Mouse (Mus musculus) liver, embryonic 15.5 days (tissue): Measurements from ENCODE around the gene Mxi1. TPM values are rescaled to one million over a fixed set of nuclear protein-coding genes. Genes with fewer than 3 reads are reported as not detected.
A peak's percentile ranks its signal among the peaks of the same experiment; 100 is the strongest.

Source experiments
- ATAC-seq: fragments of 200-750 bp; cut with Nextera tagmentation; 2 replicates; pipeline ENCODE4 v1.8.0; 2017; ENCODE audit warnings: moderate number of reproducible peaks, mild to moderate bottlenecking, moderate library complexity; ENCODE audit not compliant: insufficient read depth
- H3K27ac ChIP-seq: fragments of 300-500 bp; sonication (generic); replicated peaks from 2 replicates; pipeline ENCODE4 v1.5.1; 2015; ENCODE audit warnings: mild to moderate bottlenecking, inconsistent platforms
- H3K27me3 ChIP-seq: fragments of 300-500 bp; sonication (generic); 2 replicates; pipeline ENCODE4 v1.6.1; 2015; ENCODE audit warnings: mild to moderate bottlenecking, inconsistent platforms
- H3K36me3 ChIP-seq: fragments of 300-500 bp; sonication (generic); replicated peaks from 2 replicates; pipeline ENCODE4 v1.6.1; 2015; ENCODE audit warnings: moderate library complexity, mild to moderate bottlenecking, inconsistent platforms
- H3K4me1 ChIP-seq: fragments of 300-500 bp; sonication (generic); replicated peaks from 2 replicates; pipeline ENCODE4 v1.6.1; 2015; ENCODE audit warnings: inconsistent platforms
- H3K4me2 ChIP-seq: fragments of 300-500 bp; sonication (generic); 2 replicates; pipeline ENCODE4 v1.6.1; 2015; ENCODE audit warnings: moderate library complexity, mild to moderate bottlenecking, inconsistent platforms
- H3K4me3 ChIP-seq: fragments of 300-500 bp; sonication (generic); replicated peaks from 2 replicates; pipeline ENCODE4 v1.5.1; 2015; ENCODE audit warnings: mild to moderate bottlenecking, inconsistent platforms
- H3K9ac ChIP-seq: fragments of 300-500 bp; sonication (generic); 2 replicates; pipeline ENCODE4 v1.6.1; 2015; ENCODE audit warnings: moderate library complexity, mild to moderate bottlenecking, inconsistent platforms
- H3K9me3 ChIP-seq: fragments of 300-500 bp; sonication (generic); replicated peaks from 2 replicates; pipeline ENCODE4 v1.6.1; 2016; ENCODE audit warnings: inconsistent platforms
- WGBS: fragments of 180-500 bp; shearing (Covaris S2); methylation state at CpG from one replicate; pipeline ENCODE4 v1.1.7; 2015; ENCODE audit warnings: mixed read lengths; ENCODE audit not compliant: insufficient replicate concordance; 5-methylcytosine and 5-hydroxymethylcytosine counted together
- polyA plus RNA-seq: library from polyadenylated mRNA; unstranded; fragments of >200 nt; fragmentation: Nextera tagmentation; extraction: Ambion mirVana; gene quantifications from 2 replicates; pipeline ENCODE4 v1.2.1, GENCODE M21; 2015

Gene Mxi1
- 34.8 and 38.3 TPM in 2 replicates for polyA plus RNA-seq

DNA sequence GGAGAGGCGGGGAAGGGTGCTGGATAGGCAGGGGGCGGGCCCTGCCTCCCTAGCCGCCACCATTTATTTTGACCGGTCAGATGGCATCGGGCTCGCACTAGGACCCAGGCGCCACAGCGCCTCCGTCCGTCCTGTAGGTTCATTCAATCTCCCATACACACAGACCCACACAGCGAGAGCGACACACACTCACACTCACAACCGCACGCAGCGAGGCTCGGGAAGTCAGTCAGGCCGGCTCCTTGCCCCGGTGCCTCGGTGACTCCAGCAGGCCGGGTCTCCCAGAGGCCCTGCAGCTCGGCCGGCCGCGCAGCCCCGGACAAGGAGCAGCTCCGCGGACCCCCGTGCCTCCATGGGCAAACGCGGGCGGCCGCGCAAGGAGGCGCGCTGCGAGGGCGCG is at the start of gene Mxi1:
Gene Mxi1, plus strand, starts transcription at position 171 of the 400 bp plus-strand sequence.
- 0% methylated on average over 38 of the region's 38 CpGs for WGBS
- Histone ChIP-seq H3K4me3 (peak within 1 kb of the TSS; percentile 80), H3K36me3 (no peaks in the 10 kb centered on the region), H3K9ac (peak within 1 kb of the TSS; percentile 89), H3K27ac (peak within 1 kb of the TSS; percentile 95), H3K9me3 (no peaks in the 10 kb centered on the region), H3K4me1 (peaks cover 39% of the 10 kb centered on the region), H3K4me2 (peak within 1 kb of the TSS; percentile 99), H3K27me3 (peaks cover 11% of the 10 kb centered on the region)
- peak; percentile 62 for ATAC-seq

DNA sequence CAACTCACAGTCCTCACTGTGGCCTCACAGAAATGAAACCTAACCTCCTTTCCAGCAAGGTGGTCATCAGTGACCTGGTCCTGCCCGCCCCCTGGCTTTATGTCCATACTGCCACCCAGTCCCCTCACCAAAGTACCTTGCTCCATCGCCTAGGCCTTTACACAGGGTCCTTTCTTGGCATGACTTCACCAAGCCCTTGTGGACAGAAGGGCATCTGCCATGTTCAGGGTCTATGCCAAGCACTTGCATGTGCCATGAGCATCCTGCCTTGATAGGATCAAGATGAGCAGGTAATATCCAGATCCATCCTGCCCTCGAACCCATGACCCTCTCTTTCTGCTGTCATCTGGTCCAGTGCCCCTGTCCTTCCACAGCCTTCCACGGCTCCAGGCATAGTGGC is 49.5 kb upstream of the Mxi1 start:
- Histone ChIP-seq H3K27me3 (peaks cover 52% of the 10 kb centered on the region), H3K4me1 (peaks cover 76% of the 10 kb centered on the region)
- 80% methylated on average over 4 of the region's 4 CpGs for WGBS

DNA sequence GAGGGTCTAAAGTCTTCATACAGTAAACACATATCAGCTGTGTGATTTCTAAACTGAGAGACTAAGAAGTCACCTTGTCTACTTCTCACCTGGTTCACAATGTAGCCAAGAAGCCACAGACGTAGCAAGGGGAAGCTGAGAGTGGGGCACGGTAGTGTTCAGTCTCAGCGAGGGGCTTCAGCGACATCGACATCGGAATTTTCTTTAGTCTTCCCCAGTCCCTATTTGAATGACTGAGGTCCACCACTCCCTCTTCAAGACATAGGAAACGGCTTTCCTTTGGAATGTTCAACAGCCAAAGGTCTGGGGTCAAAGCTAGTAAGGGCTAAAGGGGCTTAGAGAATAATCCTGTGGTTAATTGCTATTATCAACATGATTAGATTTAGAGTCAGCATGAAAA is 48.3 kb upstream of the Mxi1 start:
- Histone ChIP-seq H3K4me3 (no peak overlapping the region), H3K27ac (no peak overlapping the region), H3K27me3 (peaks cover 64% of the 10 kb centered on the region), H3K4me2 (no peak overlapping the region), H3K4me1 (peaks cover 64% of the 10 kb centered on the region), H3K9me3 (no peaks in the 10 kb centered on the region), H3K9ac (no peak overlapping the region), H3K36me3 (no peaks in the 10 kb centered on the region)
- WGBS, result 77% methylated on average over 7 of the region's 7 CpGs
- no peak for ATAC-seq

More for the DNA sequence above, 49.5 kb upstream of the Mxi1 start:
- Histone ChIP-seq H3K27ac (peak overlapping the region; percentile 99), H3K9me3 (no peaks in the 10 kb centered on the region), H3K36me3 (no peaks in the 10 kb centered on the region), H3K9ac (no peak overlapping the region), H3K4me3 (no peak overlapping the region), H3K4me2 (no peak overlapping the region)
- no peak for ATAC-seq

DNA sequence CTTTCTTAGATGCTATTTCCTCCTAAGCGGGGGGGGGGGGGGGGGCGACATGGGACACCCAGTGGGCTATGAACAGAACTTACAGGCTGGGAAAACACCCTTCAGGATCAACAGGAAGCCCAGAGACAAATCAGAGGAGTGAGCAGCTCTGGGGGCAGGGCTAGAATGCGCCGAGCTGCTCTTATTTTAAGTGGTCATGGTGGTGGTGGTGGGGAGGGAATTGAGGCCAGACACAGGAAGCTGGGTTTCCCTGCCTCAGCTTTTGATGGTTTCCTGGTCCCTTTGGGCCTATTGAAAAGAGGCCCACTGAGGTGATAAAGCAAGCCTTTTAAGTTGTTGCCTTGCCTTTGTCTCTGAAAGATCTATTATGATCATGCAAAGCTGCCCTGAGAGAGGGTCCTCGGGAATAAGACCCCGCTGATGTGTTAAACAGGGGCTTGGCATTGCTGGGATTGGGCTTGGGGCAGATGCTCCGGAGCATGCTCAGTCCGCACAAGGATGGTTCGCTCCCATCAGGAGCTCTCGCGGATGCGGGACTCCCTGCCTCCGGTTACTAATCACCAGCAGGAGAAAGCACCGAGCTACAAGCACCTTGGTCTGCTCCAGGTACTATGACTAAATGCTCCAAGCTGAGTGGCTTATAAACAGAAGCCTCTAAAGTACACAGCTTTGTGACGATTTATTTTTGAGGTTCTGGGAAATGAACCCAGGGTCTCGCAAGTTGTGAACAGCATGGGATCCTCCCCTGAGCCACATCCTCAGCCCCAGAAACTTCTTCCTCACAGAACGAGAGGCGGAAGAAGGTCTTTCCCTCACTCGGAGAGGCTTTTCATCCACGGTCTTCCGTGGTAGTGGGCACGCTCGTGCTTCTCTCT is 46.2 kb upstream of the Mxi1 start:
- ATAC-seq, result no peak
- H3K4me3 ChIP-seq, result no peak overlapping the region
- H3K36me3 ChIP-seq, result no peaks in the 10 kb centered on the region
- peaks cover 76% of the 10 kb centered on the region for H3K27me3 ChIP-seq
- no peaks in the 10 kb centered on the region for H3K9me3 ChIP-seq
- no peak overlapping the region for H3K9ac ChIP-seq
- 22% methylated on average over 23 of the region's 23 CpGs for WGBS
- no peak overlapping the region; the same call in 1 of the 2 replicates for H3K4me2 ChIP-seq
- peaks cover 43% of the 10 kb centered on the region for H3K4me1 ChIP-seq
- no peak overlapping the region for H3K27ac ChIP-seq

DNA sequence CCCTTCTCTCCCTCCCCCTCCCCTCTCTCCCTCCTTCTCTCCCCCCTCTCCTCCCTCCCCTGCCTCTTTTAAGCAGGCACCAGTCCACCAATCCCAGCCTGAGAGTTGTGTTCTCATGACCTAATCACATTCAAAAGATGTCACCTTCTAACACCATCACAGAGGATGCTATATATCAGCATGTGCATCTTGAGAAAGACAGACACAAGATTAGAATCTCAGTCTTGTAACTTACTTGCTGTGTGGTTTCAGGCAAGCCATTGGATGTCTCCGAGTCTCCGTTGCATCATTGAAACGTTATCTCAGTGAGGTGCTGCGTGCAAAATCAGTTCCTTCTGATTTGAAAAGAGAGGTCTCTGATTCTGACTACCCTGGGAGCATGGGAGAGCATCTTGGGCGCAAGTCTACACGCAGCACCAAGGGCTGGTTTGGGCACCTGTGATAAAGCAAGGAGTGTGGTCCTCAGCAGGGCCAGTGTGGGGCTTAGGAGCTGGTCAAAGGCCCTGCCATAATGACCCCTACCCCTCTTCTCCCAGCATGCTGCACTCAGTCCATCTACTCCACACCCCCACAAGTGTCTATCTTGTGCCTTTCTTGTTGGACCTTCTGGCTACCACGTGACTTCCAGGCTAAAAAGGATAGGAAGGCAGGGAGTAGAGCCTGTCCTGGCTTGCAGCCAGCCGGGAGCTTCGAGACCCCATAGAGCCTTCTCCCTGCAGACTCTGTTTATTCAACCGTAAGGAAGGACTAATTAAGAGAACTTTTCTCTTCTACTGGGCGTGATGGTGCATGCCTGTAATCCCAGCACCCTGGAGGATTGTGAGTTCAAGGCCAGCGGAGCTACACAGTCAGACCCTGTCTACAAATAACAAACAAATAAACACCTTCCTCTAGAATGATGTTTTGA is 45.2 kb upstream of the Mxi1 start:
- no peak overlapping the region for H3K4me3 ChIP-seq
- H3K9me3 ChIP-seq, result no peaks in the 10 kb centered on the region
- no peak overlapping the region for H3K4me2 ChIP-seq
- H3K4me1 ChIP-seq, result peaks cover 34% of the 10 kb centered on the region
- H3K36me3 ChIP-seq, result no peaks in the 10 kb centered on the region
- WGBS, result 53% methylated on average over 12 of the region's 12 CpGs
- no peak overlapping the region for H3K27ac ChIP-seq
- ATAC-seq, result no peak
- H3K9ac ChIP-seq, result no peak overlapping the region
- peaks cover 84% of the 10 kb centered on the region for H3K27me3 ChIP-seq

DNA sequence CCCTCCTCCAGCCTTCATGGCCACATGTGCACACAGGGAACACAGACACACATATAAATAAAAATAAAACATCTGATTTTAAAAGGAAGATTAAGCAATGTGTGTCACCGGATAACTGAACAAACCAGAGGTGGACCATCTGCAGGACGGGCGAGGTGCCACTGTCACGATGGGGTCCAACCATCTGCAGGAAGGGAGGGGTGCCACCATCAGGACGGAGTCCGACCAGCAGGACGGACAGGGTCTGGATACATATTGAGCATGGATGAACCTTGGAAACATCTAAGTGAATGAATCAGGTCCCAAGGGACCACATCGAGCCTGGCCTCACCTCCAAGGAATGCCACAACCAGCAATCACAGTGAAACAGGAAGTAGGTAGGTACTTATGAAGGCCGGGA is 43.0 kb upstream of the Mxi1 start:
- no peaks in the 10 kb centered on the region for H3K36me3 ChIP-seq
- no peak overlapping the region for H3K9ac ChIP-seq
- H3K27me3 ChIP-seq, result peaks cover 85% of the 10 kb centered on the region
- H3K27ac ChIP-seq, result no peak overlapping the region
- no peak overlapping the region for H3K4me2 ChIP-seq
- peaks cover 16% of the 10 kb centered on the region for H3K4me1 ChIP-seq
- ATAC-seq, result no peak
- 67% methylated on average over 9 of the region's 9 CpGs for WGBS
- no peak overlapping the region for H3K4me3 ChIP-seq
- no peaks in the 10 kb centered on the region for H3K9me3 ChIP-seq

DNA sequence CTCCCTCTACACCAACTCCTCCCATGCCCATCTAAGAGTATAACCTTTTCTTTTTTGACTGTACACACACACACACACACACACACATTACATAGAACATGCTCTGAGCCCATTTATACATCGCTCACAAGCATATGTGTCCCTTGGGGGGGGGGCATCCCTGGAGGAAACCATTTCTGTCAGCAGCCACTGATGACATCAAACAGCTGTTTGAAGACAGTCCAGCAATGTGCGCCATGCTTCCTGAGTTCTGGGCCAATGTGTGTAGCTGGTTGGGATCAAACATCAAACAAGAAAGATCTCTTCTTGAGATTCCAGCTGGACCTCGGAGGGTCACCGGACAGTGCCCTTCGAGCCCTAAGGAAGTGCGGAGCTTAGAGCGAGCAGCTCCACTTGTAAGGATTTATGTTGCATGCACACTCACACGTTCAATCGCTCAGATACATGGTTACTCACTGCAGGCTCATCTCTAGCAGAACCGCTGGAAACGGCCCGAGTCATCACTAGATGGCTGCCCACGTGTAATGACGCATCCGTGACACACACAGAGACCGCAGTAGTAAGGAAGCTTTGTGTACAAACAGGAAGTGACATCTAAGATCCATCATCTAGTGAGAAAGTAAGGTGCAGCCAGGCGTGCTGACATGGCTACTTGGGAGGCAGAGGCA is 37.1 kb upstream of the Mxi1 start:
- Histone ChIP-seq H3K9me3 (no peaks in the 10 kb centered on the region), H3K4me1 (peaks cover 27% of the 10 kb centered on the region; the same call in 1 of the 2 replicates), H3K4me3 (no peak overlapping the region), H3K27me3 (peaks cover 51% of the 10 kb centered on the region), H3K9ac (no peak overlapping the region), H3K4me2 (no peak overlapping the region), H3K27ac (no peak overlapping the region), H3K36me3 (no peaks in the 10 kb centered on the region)
- no peak for ATAC-seq
- WGBS, result 63% methylated on average over 17 of the region's 17 CpGs

DNA sequence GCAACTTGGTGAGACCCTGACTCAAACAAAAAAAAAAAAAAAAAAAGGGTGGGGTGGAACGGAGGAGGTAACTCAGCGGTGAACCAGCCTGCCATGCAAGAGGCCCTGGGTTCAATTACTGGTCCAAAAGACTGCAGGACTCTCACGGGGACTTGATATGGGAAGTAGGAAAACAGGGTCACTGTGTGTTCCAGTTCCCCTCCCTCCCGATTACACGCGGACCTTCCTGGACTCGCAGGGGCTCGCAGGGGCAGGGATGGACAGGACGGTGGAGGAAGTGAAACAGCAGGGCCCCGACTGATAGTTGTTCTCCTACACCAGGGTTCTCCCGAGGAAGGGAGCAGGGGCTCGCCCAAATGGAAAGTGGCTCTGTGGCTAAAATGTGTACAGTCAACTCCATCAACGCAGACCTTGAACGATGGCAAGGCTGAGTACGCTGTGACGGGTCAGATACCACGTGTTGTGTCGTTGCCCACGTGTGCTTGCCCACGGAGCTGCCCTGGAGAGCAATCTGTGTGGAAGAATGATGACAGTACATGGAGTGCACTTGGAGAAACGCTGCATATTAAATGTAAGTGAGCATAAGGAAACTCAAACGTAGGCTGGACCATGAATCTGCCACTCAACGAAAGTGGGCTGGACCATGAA is 36.4 kb upstream of the Mxi1 start:
- no peak overlapping the region for H3K27ac ChIP-seq
- H3K27me3 ChIP-seq, result peaks cover 48% of the 10 kb centered on the region
- H3K4me1 ChIP-seq, result peaks cover 27% of the 10 kb centered on the region; the same call in 1 of the 2 replicates
- H3K9me3 ChIP-seq, result no peaks in the 10 kb centered on the region
- WGBS, result 65% methylated on average over 23 of the region's 23 CpGs
- H3K36me3 ChIP-seq, result no peaks in the 10 kb centered on the region
- H3K9ac ChIP-seq, result no peak overlapping the region
- no peak overlapping the region for H3K4me3 ChIP-seq
- ATAC-seq, result no peak
- H3K4me2 ChIP-seq, result peak overlapping the region; percentile 11; the same call in 1 of the 2 replicates

DNA sequence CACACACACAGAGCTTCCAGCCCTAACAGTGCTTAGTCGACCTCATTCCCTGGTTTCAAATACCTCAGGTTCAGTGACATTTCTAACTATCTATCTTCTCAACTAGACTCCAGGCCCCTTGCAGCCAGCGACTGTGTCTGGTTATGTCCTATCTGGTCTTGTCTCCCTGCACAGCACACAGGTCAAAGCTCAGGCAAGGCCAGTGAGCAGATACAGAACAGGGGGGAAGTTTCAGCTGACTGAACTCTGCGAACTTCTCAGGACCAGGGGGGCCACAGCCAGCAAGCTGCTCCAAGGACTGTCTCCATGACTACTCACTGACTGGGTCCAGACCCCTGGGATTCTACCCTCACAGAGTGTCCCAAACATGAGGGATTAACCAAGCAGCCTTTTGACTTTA is 35.1 kb upstream of the Mxi1 start:
- H3K27ac ChIP-seq, result peak overlapping the region; percentile 38; the same call in 1 of the 2 replicates
- H3K4me2 ChIP-seq, result no peak overlapping the region
- H3K9ac ChIP-seq, result no peak overlapping the region
- peaks cover 27% of the 10 kb centered on the region; the same call in 1 of the 2 replicates for H3K4me1 ChIP-seq
- H3K36me3 ChIP-seq, result no peaks in the 10 kb centered on the region
- H3K27me3 ChIP-seq, result peaks cover 36% of the 10 kb centered on the region
- H3K4me3 ChIP-seq, result no peak overlapping the region
- peak; percentile 50; the same call in 1 of the 2 replicates for ATAC-seq
- 24% methylated on average over 3 of the region's 3 CpGs for WGBS
- H3K9me3 ChIP-seq, result no peaks in the 10 kb centered on the region
